Mouse (Mus musculus): ENCODE data around the gene Cyp2d34.

Cyp2d34 gene

DNA sequence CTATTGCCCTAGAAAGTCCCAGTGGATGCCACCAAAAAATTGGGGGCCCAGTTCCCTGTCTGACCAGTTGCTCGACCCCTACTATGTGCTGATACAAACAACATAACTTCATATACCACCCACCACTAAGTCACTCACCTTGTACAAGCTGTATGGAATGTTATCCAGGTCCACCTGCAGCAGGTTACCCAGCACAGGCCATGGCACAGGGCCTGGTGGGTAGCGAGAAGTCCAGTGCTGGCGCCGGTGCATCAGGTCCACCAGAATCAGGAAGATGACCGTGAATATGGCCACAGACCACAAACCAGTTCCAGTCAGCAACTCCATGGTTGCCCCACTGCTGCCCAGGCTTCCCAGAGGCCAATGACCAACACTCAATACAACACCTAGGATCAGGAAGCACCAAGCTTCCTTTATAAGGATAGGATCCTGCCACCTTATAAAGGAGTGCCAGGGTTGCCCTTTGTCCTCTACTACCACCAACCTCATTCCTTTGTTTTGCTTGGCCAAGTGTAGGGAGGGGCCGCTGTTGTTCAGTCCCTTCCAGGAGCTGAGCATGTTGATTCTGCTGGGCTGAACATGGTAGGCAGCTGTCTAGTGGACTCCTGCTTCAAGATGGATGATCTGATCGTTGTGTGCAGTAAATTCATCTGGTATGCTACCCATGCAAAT lies at the start of gene Cyp2d34:
Gene Cyp2d34, minus strand, starts transcription at position 416 of the 672 bp plus-strand sequence.
- DNase-seq (ENCODE audit: low read depth, low spot score) = no peak

DNA sequence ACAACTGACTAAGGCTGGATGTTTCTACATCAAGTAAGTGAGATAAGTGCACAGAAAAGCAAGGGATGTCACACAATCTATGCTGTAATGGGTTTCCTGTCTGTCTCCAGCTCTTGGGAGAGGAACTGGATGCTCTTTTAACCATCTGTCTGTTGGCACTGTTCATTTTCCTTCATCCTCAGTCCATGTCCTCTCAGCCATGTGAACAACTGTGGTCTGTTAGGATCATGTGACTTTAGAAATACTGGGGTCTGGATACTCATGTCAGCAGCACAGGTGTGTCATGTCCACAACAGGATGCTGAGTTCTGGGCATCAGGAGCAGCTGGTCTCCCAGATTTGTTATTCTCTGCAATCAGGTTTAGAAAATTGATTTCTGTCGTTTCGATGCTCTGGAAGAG lies 35.6 kb upstream of the Cyp2d34 start:
- no peak for DNase-seq (ENCODE audit: low read depth, low spot score)

DNA sequence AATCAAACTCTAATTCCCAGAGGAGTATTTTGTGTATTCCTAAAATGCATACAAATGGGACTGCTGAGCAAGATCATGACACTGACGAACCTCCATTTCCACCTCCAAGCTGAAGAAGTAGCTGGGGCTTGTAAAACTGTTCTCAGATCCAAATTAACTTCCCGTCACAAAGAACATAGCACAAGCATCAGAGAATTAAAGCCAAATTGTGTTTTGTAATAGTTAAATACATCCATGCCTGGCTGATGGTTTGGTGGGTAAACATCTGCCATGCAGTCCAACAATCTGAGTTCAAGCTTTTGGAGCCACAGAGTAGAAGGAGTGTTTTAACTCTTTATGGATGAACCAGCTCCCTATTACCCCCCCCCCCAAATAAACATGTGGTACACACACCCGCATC lies 23.6 kb upstream of the Cyp2d34 start:
- DNase-seq (ENCODE audit: low read depth, low spot score) = no peak

DNA sequence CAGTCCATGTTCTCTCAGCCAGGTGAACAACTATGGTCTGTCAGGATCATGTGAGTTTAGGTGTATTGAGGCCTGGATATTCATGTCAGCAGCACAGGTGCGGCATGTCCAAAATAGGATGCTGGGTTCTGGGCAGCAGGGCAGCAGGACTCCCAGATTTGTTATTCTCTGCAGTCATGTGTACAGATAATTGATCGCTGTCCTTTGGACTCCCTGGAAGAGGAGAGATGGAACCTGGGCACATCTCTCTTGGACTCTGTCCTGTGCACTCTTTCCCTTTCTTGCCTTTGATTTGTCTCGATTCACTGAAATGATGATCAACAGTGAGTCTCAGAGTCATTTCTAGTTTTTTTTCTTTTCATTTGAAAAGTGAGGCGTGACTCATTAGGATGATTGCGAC lies 23.0 kb upstream of the Cyp2d34 start:
- DNase-seq (ENCODE audit: low read depth, low spot score) = no peak

DNA sequence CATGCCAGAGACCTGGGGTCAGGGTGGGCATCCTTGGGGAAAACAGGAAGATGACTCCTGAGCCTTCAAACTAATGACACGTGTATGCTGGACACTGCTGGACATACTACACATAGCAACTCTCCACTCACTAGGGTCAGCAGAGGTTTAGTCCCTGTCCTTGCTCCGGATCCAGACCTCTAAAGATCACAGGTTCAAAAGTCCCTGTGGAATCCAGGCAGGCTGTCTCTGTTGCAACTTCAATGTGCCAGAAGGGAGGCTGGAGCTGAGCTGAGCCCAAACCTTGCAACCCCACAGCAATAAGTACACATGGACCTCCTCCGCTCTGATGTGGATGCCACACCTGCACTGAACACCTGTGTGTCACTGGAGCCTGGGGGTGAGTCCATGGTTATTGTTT lies 22.0 kb upstream of the Cyp2d34 start:
- no peak for DNase-seq (ENCODE audit: low read depth, low spot score)

DNA sequence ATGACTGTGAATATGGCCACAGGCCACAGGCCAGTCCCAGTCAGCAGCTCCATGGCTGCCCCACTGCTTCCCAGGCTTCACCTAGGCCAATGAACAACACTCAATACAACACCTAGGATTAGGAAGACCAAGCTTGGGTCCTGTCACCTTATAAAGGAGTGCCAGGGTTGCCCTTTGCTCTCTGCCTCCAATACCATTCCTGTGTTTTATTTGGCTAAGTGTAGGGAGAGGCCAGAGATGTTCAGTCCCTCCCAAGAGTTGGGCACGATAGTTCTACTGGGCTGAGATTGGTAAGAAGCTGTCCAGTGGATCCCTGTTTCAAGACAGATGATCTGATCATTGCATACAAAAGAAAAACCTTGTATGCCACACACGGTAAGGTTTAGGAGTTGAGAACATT lies 21.2 kb upstream of the Cyp2d34 start:
- DNase-seq (ENCODE audit: low read depth, low spot score) = no peak

DNA sequence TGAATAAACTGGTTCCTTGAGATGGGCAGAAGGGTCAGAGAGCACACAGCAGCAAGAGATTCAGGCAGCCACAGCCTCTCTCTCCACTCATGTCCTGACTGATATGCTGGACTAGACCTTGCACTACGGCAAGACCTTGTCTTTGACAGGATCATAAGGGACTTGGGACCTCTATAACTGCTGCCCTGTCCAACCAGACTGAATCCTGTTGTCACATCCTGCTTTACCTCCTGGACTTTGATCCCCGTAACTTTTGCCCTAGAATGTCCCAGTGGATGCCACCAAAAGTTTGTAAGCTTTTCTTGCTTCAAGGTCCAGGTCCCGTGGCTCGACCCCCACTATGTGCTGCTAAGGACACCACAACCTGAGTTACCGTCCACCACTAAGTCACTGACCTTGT lies 20.6 kb upstream of the Cyp2d34 start:
- no peak for DNase-seq (ENCODE audit: low read depth, low spot score)

DNA sequence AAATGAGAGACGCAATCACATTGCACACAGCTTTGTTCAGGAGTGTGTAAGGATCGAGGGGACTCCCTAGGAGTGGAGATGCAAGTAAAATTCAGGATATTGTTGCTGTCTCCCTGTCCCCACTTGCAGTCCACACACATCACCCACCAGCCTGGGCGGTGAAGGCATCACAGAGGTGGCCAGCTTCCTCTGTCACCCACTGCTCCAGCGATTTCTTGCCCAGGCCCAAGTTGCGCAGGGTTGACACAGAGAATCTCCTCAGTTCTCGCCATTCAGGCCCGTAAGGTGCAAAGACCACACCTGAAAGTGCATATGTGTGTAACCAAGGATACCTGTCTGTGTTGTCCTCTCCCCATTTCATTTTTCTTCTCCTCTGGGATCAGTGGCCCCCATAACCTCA lies 19.5 kb upstream of the Cyp2d34 start:
- no peak for DNase-seq (ENCODE audit: low read depth, low spot score)

DNA sequence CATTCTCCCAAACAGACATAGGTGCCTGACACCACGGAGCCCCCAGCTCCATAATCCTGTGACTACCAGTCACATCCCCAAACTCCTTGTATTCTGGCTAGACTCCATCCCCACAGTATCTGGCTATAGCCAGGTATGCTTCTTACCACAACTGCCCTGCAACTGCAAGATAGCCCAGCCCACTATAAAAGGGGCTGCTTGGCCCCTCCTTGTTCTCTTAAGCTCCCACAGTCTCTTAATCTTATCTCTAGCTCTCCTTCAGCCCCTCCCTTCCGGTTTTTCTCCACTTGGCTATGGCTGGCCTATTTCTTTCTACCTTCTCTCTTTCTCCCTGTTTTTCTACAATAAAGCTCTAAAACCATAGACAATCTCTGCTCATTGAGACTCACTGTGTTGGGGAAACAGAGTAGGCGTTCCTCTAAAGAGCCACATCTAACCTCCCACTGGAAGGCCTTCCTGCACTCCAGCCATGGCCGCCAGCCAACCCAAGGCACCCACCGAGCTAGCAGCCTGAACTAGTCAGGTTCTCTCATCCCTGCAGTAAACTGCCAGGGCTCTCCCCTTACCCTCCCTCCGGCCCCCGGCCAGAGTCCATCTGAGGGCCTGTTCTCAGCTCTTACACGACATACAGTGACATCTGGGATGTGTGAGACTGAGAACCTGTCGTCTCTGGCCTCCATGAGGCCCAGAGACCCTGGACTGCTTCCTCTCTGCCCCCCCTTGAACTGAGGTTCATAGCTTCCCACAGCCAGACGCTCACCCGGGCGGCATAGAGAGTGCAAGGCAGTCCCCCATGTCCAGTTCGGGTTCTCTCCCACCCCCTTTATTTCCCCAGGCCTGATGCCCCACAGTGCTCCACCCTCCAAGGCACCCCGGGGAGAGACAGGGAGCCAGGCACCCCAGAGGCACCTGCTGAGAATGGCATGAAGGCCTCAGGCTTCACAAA lies 16.7 kb upstream of the Cyp2d34 start:
- no peak for DNase-seq (ENCODE audit: low read depth, low spot score)

DNA sequence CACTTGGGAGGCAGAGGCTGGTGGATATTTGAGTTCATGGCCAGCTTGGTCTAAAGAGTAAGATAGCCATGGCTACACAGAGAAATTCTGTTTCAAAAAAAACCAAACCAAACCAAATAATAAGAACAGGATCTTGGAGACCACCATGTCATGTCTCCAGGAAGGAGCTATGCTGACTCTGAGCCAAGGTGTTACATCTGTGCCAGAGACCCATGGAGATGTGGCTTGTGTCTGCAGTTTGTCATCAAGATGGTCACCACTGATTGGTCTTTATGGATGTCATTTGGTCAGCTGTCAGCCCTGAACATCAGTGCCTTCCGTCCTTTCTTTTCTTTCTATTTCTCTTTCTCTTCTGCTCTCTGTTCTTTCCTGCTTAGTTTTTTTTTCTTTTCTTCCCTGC lies 14.2 kb upstream of the Cyp2d34 start:
- no peak for DNase-seq (ENCODE audit: low read depth, low spot score)

DNA sequence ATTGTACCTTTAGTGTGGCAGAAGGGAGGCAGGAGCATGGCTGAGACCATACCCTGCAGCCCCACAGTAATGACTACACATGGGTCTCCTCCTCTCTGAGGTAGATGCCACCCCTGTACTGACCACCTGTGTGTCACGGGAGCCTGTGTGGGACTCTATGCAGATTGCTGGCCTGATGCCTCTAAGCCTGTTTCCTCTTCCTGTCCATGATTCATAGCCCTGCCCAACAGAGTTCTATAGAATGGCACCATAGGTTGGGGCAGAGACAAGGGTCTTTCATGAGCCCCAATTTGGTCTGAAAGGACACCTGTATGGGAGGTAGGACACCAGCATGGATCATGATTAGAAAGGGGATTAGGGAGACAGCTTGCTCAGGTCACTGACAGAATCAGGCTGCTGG lies 1.2 kb upstream of the Cyp2d34 start:
- no peak for DNase-seq (ENCODE audit: low read depth, low spot score)

DNA sequence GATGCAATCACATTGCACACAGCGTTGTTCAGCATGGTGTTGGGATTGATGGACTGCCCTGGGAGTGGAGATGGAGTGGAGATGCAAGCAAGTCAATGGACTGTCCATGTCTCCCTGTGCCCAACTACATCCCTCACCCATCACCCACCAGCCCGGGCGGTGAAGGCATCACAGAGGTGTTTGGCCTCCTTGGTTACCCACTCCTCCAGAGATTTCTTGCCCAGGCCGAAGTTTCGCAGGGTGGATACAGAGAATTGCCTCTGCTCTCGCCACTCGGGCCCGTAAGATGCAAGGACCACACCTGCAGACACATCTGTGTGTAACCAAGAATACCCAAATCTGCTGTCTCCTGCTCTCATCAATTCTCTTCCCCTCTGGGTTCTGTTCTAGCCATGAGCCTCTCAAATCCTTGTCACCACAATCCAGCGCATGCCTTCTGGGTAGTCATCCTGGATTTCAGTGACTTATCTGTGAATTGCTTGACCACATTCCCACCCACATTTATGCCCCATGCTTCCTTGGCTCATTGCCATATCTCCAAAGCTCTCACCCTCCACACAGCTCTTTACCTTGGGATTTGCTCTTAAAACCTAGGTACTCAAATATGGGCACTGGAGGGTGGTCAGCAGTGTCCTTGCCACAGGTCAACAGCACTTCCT lies 2.3 kb downstream of the Cyp2d34 start:
- DNase-seq (ENCODE audit: low read depth, low spot score) = no peak

DNA sequence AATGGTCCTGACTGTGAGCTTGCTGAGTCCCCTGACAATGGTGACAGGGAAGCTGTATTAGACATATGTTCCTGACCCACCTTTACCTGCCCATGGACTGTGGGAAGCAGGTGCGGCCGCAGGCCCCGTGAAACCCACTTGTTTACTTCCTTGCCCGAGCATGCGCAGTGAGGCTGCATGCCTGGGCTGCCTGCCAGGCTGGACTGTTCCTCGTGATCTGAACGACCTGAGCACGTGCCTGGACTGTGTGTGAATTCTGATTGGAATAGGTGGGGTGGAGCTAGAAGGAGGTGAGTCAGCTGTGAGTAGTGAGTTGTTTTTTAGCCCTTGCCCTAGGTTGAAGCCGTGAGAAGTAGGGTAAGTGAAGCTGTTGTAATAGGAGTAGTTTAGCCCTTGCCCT lies 38.1 kb downstream of the Cyp2d34 start:
- DNase-seq (ENCODE audit: low read depth, low spot score) = no peak

DNA sequence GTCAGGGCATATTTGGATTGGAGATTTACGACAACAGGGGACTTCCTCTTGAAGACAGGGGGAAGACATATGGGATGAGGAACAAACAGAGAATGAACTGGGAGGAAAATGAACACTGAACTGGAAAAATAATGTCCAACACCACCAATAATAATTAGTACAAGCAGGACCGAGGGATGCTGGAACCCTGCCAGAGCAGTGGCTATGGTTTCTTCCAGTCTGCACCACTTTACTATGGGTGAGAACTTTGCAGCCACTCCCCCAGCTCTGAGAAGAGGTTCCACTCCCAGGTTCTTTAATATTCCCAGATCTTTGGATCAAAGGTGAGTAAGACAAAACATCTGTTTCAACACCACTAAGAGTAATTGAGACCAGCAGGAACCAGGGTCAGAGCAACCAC lies 41.7 kb downstream of the Cyp2d34 start:
- no peak for DNase-seq (ENCODE audit: low read depth, low spot score)

DNA sequence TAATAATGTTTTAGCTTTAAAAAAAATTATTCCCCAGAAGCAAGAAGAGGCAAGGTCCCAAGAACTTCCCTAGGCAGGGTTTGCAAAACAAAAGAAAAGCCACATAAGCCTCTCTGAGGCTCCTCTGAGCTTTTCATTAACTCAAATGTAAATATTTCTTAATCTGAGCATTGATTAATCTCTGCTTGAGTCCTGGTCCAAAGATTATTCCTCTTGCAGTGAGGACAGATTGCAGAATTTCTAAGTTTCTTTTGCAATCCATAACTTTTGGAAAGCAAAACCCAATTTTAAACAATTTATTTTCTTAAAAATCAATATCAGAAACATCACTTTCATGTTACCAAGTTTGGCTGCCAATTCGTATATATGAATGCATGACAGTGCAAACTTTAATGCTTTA lies 47.9 kb downstream of the Cyp2d34 start:
- DNase-seq (ENCODE audit: low read depth, low spot score) = no peak

All from A20 (cell line).